Mouse (Mus musculus) MEL (cell line): ENCODE measurements at regions not wholly inside any gene's neighbourhood (a gene's known extent, or its start where the extent isn't known, plus 50 kb on each side); places are given as distances from the start of the nearest gene placed in this dataset.

Experiments used
- CHD1 ChIP-seq: IDR thresholded peaks from 2 replicates; pipeline ENCODE4 v1.6.1; 2012; ENCODE audit warnings: low read depth, mild to moderate bottlenecking, inconsistent platforms, low read length, improper control_type of control experiment
- E2F4 ChIP-seq: IDR thresholded peaks from 2 replicates; pipeline ENCODE4 v1.6.1; 2011; ENCODE audit warnings: low read depth, low read length, improper control_type of control experiment, borderline replicate concordance

DNA sequence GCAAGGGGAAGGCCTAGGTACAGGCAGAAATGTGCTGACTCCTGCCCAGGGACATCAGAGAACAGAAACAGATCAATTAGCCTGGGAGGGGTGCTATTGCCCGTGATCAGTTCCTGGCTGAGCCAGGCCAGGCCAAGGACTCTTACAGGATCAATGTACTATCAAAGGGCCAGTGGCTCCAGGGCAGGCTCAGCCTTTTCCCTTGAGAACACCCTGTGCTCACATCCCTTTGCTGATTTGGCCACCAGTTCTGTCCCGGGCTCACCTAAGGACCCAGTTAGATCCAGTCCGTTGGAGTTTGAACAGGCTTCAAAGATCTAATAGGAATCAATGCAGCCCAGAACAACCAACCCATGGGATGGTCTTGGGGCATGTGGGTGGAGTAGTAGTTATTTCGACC lies 55.1 kb upstream of the Bcl6 start:
- TF ChIP-seq E2F4, result no peak
- no peak for TF ChIP-seq CHD1
